Mouse (Mus musculus): Measurements from ENCODE around the gene Kcnq2. TPM values are rescaled to one million over a fixed set of nuclear protein-coding genes. Genes with fewer than 3 reads are reported as not detected.

Gene Kcnq2
- 3.5 and 9.7 TPM in 2 replicates for polyA plus RNA-seq (2016; fragmentation: Nextera tagmentation; extraction: Ambion mirVana)

DNA sequence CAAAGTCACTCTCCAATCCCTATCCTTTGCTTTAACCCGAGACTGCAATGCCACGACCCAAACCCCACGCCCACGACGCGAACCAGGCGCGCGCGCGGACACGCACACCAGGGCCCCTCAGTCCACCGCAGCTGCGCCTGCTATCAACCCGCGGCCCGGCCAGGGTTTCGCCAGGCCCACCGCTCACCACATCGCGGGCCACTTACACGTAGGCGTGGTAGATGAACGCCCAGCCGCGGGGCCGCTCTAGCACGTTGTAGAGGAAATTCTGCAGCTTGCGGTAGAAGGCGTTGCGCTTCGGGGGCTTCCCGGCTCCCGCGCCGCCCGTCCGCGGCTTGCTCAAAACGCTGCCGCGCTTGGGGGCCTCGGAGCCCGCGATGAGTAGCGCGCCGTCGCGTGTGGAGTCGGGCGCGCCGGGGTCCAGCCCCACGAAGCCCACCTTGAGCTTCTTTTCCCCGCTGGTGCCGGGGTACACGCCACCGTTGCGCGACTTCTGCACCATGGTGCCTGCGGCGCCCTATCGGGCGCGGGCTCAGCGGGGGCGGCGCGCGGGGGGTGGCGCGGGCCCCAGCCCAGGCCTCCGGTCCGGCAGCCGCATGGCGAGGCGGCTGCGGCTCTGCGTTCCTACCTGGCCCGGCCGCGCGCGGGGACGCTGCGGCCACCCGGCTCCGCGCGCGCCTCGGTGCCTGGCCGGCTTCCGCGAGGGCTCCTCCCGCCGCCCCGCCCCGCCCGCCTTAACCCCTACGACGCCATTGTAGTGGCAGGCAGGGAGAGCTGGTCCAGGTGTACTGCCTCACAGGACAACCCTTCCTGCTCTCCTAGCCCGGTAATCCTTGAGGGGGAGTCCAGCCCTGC, at the start of gene Kcnq2:
Kcnq2 (minus strand) TSS at position 710 of the 855 bp plus-strand sequence.
- Histone ChIP-seq H3K4me3 (peak within 1 kb of the TSS; percentile 73), H3K27me3 (ENCODE audit: low read depth, poor library complexity, severe bottlenecking) (peaks cover 76% of the 10 kb centered on the region), H3K9me3 (replicated peaks) (no peaks in the 10 kb centered on the region), H3K4me1 (peaks cover 22% of the 10 kb centered on the region), H3K36me3 (no peaks in the 10 kb centered on the region), H3K27ac (replicated peaks) (peak within 1 kb of the TSS; percentile 84)
- peak; percentile 49 for DNase-seq (ENCODE audit: low spot score)
- WGBS, result under 1% methylated on average over 104 of the region's 104 CpGs

DNA sequence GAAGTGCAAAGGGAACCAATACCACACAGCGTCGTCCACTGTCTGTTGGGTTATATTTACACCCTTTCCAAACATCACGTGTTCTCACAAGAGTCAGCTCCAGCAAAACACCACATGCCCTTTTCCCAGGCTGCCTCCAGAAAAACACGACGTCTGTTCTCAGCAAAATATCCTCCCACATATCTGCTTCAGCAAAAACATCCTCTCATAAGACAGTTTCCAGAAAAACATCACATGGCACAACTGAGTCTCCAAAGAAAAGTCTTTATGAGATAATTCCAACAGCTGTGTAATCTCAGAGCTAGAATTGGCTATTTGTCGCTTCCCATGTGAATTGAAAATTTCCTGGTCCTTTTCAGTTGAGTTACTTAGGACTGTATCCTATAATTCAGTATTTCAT, 45.8 kb upstream of the Kcnq2 start:
- Histone ChIP-seq H3K36me3 (no peaks in the 10 kb centered on the region), H3K4me1 (peaks cover 5% of the 10 kb centered on the region; the same call in 1 of the 2 replicates), H3K4me3 (no peak overlapping the region), H3K27me3 (ENCODE audit: low read depth, poor library complexity, severe bottlenecking) (no peaks in the 10 kb centered on the region), H3K27ac (replicated peaks) (no peak overlapping the region), H3K9me3 (replicated peaks) (no peaks in the 10 kb centered on the region)
- no peak for DNase-seq (ENCODE audit: low spot score)
- 85% methylated on average over 6 of the region's 6 CpGs for WGBS

DNA sequence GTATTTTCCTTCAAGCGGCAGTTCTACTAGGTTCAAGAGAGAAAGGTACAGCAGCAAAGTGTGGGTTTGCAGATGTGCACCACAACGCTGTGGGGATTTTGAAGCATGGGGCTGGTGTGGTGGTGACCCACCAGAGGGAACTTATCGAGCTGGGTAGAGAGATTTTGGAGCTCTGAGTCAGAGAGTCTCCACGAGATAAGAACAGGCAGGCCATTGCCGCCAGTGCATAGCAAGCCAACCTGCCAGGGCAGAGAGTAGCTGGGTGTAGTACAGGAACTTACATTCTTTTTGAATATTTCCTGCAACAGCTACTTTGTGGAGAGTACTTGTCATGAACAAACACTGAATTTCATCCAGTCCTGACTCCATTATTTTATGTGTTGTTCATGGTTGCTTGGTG, 43.4 kb upstream of the Kcnq2 start:
- no peak overlapping the region for H3K27ac ChIP-seq (replicated peaks)
- no peaks in the 10 kb centered on the region for H3K36me3 ChIP-seq
- no peaks in the 10 kb centered on the region for H3K27me3 ChIP-seq (ENCODE audit: low read depth, poor library complexity, severe bottlenecking)
- peaks cover 5% of the 10 kb centered on the region; the same call in 1 of the 2 replicates for H3K4me1 ChIP-seq
- no peaks in the 10 kb centered on the region for H3K9me3 ChIP-seq (replicated peaks)
- H3K4me3 ChIP-seq, result no peak overlapping the region
- DNase-seq (ENCODE audit: low spot score), result no peak
- 87% methylated on average over 5 of the region's 5 CpGs for WGBS

DNA sequence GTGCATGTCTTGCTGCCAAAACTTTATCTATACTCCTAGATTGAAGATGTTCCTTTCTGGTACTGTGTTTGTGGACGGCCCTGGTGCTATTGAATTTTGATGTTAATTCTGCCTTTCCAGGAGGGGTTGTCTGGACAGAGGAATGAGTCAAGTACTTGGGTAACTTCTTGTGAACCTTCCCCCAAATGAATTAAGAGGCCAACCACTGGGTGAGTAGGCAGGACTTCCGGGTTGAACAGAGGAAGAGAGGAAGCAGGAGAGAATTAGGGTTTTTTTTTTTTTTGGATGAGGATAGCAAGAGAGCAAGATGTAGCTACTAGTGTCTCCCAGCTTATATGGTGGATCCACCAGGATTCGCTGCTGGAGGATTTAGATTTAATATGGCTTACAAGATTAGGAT, 42.9 kb upstream of the Kcnq2 start:
- no peak overlapping the region for H3K27ac ChIP-seq (replicated peaks)
- peaks cover 5% of the 10 kb centered on the region; the same call in 1 of the 2 replicates for H3K4me1 ChIP-seq
- no peaks in the 10 kb centered on the region for H3K36me3 ChIP-seq
- H3K9me3 ChIP-seq (replicated peaks), result no peaks in the 10 kb centered on the region
- DNase-seq (ENCODE audit: low spot score), result no peak
- H3K27me3 ChIP-seq (ENCODE audit: low read depth, poor library complexity, severe bottlenecking), result no peaks in the 10 kb centered on the region
- H3K4me3 ChIP-seq, result no peak overlapping the region
- WGBS, result 80% methylated on average over 3 of the region's 3 CpGs

DNA sequence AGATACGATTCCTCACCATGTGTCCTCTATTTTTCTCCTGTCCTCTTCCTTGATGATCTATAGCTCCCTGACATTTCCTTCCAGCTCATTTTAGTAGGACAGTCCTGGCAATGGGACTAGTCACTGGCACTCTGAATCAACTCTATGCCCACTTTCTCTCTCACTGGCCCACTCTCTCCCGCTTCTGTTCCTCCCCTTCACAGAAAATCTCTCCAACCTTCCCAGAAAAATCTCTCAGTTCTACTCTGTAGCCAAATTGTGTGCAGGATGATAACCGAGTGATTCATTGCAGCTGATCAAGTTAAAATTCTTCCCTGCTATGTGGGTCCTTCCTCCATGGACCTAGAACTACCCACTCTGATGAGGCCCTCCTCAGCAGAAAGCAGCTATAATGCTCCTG, 39.5 kb upstream of the Kcnq2 start:
- H3K36me3 ChIP-seq, result no peaks in the 10 kb centered on the region
- peaks cover 2% of the 10 kb centered on the region; the same call in 1 of the 2 replicates for H3K9me3 ChIP-seq (replicated peaks)
- no peaks in the 10 kb centered on the region for H3K27me3 ChIP-seq (ENCODE audit: low read depth, poor library complexity, severe bottlenecking)
- no peak overlapping the region for H3K4me3 ChIP-seq
- 87% methylated on average over 3 of the region's 3 CpGs for WGBS
- no peak overlapping the region for H3K27ac ChIP-seq (replicated peaks)
- H3K4me1 ChIP-seq, result peaks cover 3% of the 10 kb centered on the region; the same call in 1 of the 2 replicates
- no peak for DNase-seq (ENCODE audit: low spot score)

DNA sequence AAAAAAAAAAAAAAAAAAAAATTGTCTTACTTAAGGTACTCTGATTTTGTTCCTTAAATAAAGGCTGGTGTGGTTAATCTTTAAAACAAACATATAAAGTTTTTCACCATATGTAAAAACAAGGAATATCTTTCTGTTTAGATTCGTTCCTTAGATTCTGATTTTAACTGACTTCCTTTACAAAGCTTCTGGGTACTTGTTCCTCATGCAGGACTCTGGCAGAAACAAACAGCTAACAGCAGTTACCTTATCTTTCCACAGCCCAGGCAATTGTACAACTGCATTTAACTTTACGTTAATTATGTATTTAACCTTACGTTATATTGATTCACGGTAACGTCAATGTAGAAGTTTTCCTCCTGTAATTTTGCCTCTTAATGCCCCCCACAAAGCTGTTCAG, 31.4 kb upstream of the Kcnq2 start:
- WGBS, result 91% methylated on average over 5 of the region's 5 CpGs
- Histone ChIP-seq H3K27ac (replicated peaks) (no peak overlapping the region), H3K36me3 (no peaks in the 10 kb centered on the region), H3K27me3 (ENCODE audit: low read depth, poor library complexity, severe bottlenecking) (no peaks in the 10 kb centered on the region), H3K4me1 (no peaks in the 10 kb centered on the region), H3K4me3 (no peak overlapping the region), H3K9me3 (replicated peaks) (peaks cover 3% of the 10 kb centered on the region; the same call in 1 of the 2 replicates)
- no peak for DNase-seq (ENCODE audit: low spot score)

DNA sequence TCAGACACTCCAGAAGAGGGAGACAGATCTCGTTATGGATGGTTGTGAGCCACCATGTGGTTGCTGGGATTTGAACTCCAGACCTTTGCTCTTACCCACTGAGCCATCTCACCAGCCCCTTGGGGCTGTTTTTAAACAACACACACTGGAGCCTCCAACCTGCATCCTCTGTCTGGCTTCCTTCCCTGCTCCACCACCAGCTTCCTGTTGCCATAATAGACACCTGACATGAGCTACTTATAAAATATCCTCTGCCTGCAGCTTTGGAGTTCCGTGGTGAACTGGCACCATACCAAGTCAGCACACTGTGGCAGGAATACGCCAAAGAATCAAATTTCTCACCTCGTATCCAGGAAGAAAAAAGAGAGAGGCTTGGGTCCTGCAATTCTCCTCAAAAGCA, 25.7 kb upstream of the Kcnq2 start:
- DNase-seq (ENCODE audit: low spot score), result no peak
- 78% methylated on average over 4 of the region's 4 CpGs for WGBS
- Histone ChIP-seq H3K27ac (replicated peaks) (no peak overlapping the region), H3K9me3 (replicated peaks) (no peaks in the 10 kb centered on the region), H3K4me1 (peaks cover 27% of the 10 kb centered on the region), H3K36me3 (no peaks in the 10 kb centered on the region), H3K4me3 (no peak overlapping the region), H3K27me3 (ENCODE audit: low read depth, poor library complexity, severe bottlenecking) (peaks cover 33% of the 10 kb centered on the region)

DNA sequence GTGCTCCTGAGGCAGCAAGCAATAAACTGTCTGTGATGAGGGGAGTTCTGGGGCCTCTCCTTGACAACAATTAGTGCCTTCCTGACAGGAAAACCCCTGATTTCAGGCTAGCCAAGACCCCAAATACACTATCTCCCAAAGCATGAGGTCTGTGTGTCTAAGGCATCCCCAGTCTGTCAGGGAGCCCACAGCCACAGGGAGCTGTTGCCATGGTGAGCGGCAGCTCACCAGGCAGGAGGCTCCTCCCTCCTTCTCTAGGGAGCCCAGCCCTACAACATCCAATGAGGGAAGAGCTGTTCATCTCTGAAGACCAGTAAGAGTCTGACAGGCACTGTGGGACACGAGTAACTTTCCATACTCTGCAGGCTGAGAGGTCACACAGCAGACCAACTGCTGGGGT, 24.7 kb upstream of the Kcnq2 start:
- 0% methylated on average over 2 of the region's 2 CpGs for WGBS
- H3K27ac ChIP-seq (replicated peaks), result peak overlapping the region; percentile 15; the same call in 1 of the 2 replicates
- no peaks in the 10 kb centered on the region for H3K9me3 ChIP-seq (replicated peaks)
- H3K4me3 ChIP-seq, result no peak overlapping the region
- H3K4me1 ChIP-seq, result peaks cover 30% of the 10 kb centered on the region
- peak; percentile 53 for DNase-seq (ENCODE audit: low spot score)
- peaks cover 44% of the 10 kb centered on the region for H3K27me3 ChIP-seq (ENCODE audit: low read depth, poor library complexity, severe bottlenecking)
- no peaks in the 10 kb centered on the region for H3K36me3 ChIP-seq

DNA sequence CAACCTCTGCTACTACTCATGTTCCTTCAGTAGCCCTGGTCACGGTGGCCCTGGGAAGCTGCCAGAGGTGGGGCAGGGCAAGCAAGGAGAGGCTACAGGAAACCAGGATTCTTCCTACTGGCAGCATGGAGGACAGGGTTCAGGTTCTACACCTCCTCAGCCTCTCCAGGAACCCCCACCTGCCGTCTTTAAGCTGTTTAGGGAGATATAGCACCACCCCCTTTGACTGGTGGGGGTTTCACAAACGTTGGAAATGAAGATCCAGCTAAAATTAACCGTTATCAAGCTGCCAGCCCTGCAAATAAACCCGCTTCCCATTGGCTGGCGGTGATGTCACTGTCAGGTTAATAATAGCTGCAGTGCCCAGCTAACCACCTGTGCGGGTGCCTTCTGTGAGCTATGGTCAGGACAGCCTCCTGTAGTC, 24.0 kb upstream of the Kcnq2 start:
- no peaks in the 10 kb centered on the region for H3K9me3 ChIP-seq (replicated peaks)
- DNase-seq (ENCODE audit: low spot score), result no peak
- 62% methylated on average over 7 of the region's 7 CpGs for WGBS
- no peaks in the 10 kb centered on the region for H3K36me3 ChIP-seq
- H3K4me3 ChIP-seq, result no peak overlapping the region
- H3K4me1 ChIP-seq, result peaks cover 30% of the 10 kb centered on the region
- peaks cover 51% of the 10 kb centered on the region for H3K27me3 ChIP-seq (ENCODE audit: low read depth, poor library complexity, severe bottlenecking)
- H3K27ac ChIP-seq (replicated peaks), result 0 out of 2 replicates have a peak overlapping the region, but pooled peaks have one; percentile 15

DNA sequence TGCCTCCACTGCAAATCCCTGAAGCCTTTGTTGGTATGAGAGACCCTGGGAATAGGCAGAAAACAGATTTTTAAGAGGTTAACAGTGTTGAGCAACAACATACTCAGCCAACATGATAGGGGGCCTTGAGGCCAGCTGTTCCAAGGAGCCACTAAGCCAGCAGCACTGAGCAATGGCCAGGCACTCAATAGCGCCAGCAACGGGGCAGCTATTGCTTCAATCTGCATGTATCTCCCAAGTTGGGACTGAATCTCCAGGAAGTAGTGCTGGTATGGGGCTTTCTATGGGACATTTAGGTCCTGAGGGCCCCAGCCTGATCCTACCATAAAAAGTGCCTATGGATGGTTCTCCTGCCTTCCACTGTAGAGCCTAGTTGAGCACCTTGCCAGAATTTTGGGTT, 23.4 kb upstream of the Kcnq2 start:
- no peaks in the 10 kb centered on the region for H3K36me3 ChIP-seq
- 93% methylated on average over 2 of the region's 2 CpGs for WGBS
- H3K9me3 ChIP-seq (replicated peaks), result no peaks in the 10 kb centered on the region
- no peak overlapping the region for H3K4me3 ChIP-seq
- DNase-seq (ENCODE audit: low spot score), result no peak
- peaks cover 51% of the 10 kb centered on the region for H3K27me3 ChIP-seq (ENCODE audit: low read depth, poor library complexity, severe bottlenecking)
- peaks cover 30% of the 10 kb centered on the region for H3K4me1 ChIP-seq
- no peak overlapping the region for H3K27ac ChIP-seq (replicated peaks)

DNA sequence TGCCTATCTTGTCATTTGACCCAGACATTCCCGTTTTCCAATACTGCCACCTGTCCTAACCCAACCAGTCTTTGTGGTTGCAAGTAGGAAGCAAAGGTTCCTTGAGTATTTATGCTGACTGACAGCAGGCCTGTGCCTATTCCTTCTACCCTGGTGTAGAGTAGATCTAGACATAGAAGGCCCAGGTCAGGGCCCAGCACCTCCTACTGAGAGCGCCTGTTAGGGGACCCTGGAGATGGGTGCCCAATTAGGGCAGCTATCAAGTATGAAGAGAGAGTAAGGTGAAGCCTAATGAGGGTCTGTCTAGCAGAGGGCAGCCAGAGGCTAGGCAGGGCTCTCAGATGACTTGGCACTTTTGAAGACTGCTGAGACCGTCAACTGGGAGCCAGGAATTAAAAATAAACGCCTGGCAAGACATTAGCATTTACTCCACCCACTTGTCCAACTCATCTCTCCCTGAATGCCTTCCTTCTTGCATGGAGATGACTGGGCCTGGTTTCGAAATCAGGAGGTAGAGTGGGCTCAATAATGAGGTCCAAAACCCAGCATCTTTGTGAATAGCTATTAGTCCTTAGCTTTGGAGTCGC, 22.7 kb upstream of the Kcnq2 start:
- Histone ChIP-seq H3K4me1 (peaks cover 30% of the 10 kb centered on the region), H3K27me3 (ENCODE audit: low read depth, poor library complexity, severe bottlenecking) (peaks cover 55% of the 10 kb centered on the region)
- WGBS, result 80% methylated on average over 6 of the region's 6 CpGs

DNA sequence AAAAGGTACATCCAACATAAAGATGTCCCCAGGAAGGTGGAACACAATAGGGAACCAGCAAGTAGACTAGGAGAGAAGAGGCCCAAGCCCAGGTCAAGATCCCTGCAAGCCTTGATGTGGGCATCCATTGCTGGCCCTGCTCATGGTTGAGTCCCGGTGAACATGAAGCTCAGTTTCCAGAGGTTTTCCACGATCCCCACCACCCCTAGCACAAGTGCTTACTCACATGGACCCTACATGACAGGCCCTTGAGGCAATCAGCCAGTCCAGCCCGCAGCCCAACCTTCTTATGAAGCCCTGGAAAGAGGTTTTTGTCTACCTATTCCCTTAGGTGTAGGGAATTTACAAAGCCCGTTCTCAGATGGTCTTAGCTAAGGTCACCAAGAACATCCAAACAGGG, 22.1 kb upstream of the Kcnq2 start:
- DNase-seq (ENCODE audit: low spot score), result no peak
- 82% methylated on average over 4 of the region's 4 CpGs for WGBS
- peaks cover 61% of the 10 kb centered on the region for H3K27me3 ChIP-seq (ENCODE audit: low read depth, poor library complexity, severe bottlenecking)
- H3K4me1 ChIP-seq, result peaks cover 30% of the 10 kb centered on the region
- H3K4me3 ChIP-seq, result peak overlapping the region; percentile 55
- no peaks in the 10 kb centered on the region for H3K9me3 ChIP-seq (replicated peaks)
- H3K36me3 ChIP-seq, result no peaks in the 10 kb centered on the region
- H3K27ac ChIP-seq (replicated peaks), result no peak overlapping the region

More for the DNA sequence above, 22.7 kb upstream of the Kcnq2 start:
- no peak overlapping the region for H3K4me3 ChIP-seq
- H3K27ac ChIP-seq (replicated peaks), result no peak overlapping the region
- no peaks in the 10 kb centered on the region for H3K36me3 ChIP-seq
- DNase-seq (ENCODE audit: low spot score), result no peak
- no peaks in the 10 kb centered on the region for H3K9me3 ChIP-seq (replicated peaks)
